Mouse (Mus musculus): Measurements from ENCODE around the gene Psmb8. TPM values are rescaled to one million over a fixed set of nuclear protein-coding genes. Genes with fewer than 3 reads are reported as not detected.

Psmb8 gene
- total and polyA plus RNA-seq, 3 experiments = 0.11 to 0.15 TPM; not detected in 1

- no peak for DNase-seq (ENCODE audit: low spot score)
- no peak overlapping the region for H3K4me3 ChIP-seq (ENCODE audit: low read depth, low read length)
- H3K36me3 ChIP-seq (replicated peaks) = peaks cover 7% of the 10 kb centered on the region
- H3K4me1 ChIP-seq (ENCODE audit: insufficient read depth, low read depth, low read length) = peaks cover 13% of the 10 kb centered on the region
- no peak for ATAC-seq (ENCODE audit: extremely low read depth, insufficient number of reproducible peaks, low FRiP score, poor library complexity, severe bottlenecking)
- H3K9me3 ChIP-seq (replicated peaks) = no peaks in the 10 kb centered on the region
- TF ChIP-seq GATA2 (IDR thresholded peaks at IDR 0.05; ENCODE audit: borderline replicate concordance, low read depth, low read length) (no peak), GATA1 (IDR thresholded peaks at IDR 0.05; ENCODE audit: borderline replicate concordance, low read length) (no peak), POLR2AphosphoS5 (IDR thresholded peaks at IDR 0.05; ENCODE audit: insufficient replicate concordance, low read depth, low read length) (no peak), TAL1 (conservative IDR thresholded peaks at IDR 0.05; ENCODE audit: low read depth, low read length) (no peak), CTCF (IDR thresholded peaks at IDR 0.05; ENCODE audit: low read depth, low read length) (no peak)
- peaks cover 34% of the 10 kb centered on the region for H3K27me3 ChIP-seq (ENCODE audit: insufficient read depth, low read length)
Observed at GRCm38 (mm10) chr17:34197904-34198520, 491 bp downstream of the Psmb8 start.

GRCm38 (mm10) chr17:34198521-34198912 is 996 bp downstream of the Psmb8 start:
- H3K4me3 ChIP-seq (ENCODE audit: low read depth, low read length) = no peak overlapping the region
- no peak for TF ChIP-seq POLR2AphosphoS5 (IDR thresholded peaks at IDR 0.05; ENCODE audit: insufficient replicate concordance, low read depth, low read length)
- no peaks in the 10 kb centered on the region for H3K9me3 ChIP-seq (replicated peaks)
- peaks cover 33% of the 10 kb centered on the region for H3K27me3 ChIP-seq (ENCODE audit: insufficient read depth, low read length)
- DNase-seq (ENCODE audit: low spot score) (no peak), ATAC-seq (ENCODE audit: extremely low read depth, insufficient number of reproducible peaks, low FRiP score, poor library complexity, severe bottlenecking) (no peak)
- peaks cover 13% of the 10 kb centered on the region for H3K4me1 ChIP-seq (ENCODE audit: insufficient read depth, low read depth, low read length)
- H3K36me3 ChIP-seq (replicated peaks) = peaks cover 5% of the 10 kb centered on the region

GRCm38 (mm10) chr17:34199050-34199619 is 1.6 kb downstream of the Psmb8 start:
- no peak overlapping the region for H3K4me3 ChIP-seq (ENCODE audit: low read depth, low read length)
- DNase-seq (ENCODE audit: low spot score) (no peak), ATAC-seq (ENCODE audit: extremely low read depth, insufficient number of reproducible peaks, low FRiP score, poor library complexity, severe bottlenecking) (no peak)
- peaks cover 33% of the 10 kb centered on the region for H3K27me3 ChIP-seq (ENCODE audit: insufficient read depth, low read length)
- peaks cover 17% of the 10 kb centered on the region for H3K4me1 ChIP-seq (ENCODE audit: insufficient read depth, low read depth, low read length)
- TF ChIP-seq POLR2AphosphoS5 (IDR thresholded peaks at IDR 0.05; ENCODE audit: insufficient replicate concordance, low read depth, low read length) = no peak
- no peak for TF ChIP-seq GATA1 (IDR thresholded peaks at IDR 0.05; ENCODE audit: borderline replicate concordance, low read length)
- H3K9me3 ChIP-seq (replicated peaks) = no peaks in the 10 kb centered on the region
- peaks cover 3% of the 10 kb centered on the region for H3K36me3 ChIP-seq (replicated peaks)

- TF ChIP-seq GATA2 (IDR thresholded peaks at IDR 0.05; ENCODE audit: borderline replicate concordance, low read depth, low read length) (no peak), POLR2AphosphoS5 (IDR thresholded peaks at IDR 0.05; ENCODE audit: insufficient replicate concordance, low read depth, low read length) (no peak), CTCF (IDR thresholded peaks at IDR 0.05; ENCODE audit: low read depth, low read length) (no peak), GATA1 (IDR thresholded peaks at IDR 0.05; ENCODE audit: borderline replicate concordance, low read length) (no peak), TAL1 (conservative IDR thresholded peaks at IDR 0.05; ENCODE audit: low read depth, low read length) (no peak)
- peaks cover 30% of the 10 kb centered on the region for H3K27me3 ChIP-seq (ENCODE audit: insufficient read depth, low read length)
- peaks cover 19% of the 10 kb centered on the region for H3K4me1 ChIP-seq (ENCODE audit: insufficient read depth, low read depth, low read length)
- H3K4me3 ChIP-seq (ENCODE audit: low read depth, low read length) = no peak overlapping the region
- no peaks in the 10 kb centered on the region for H3K36me3 ChIP-seq (replicated peaks)
- no peak for ATAC-seq (ENCODE audit: extremely low read depth, insufficient number of reproducible peaks, low FRiP score, poor library complexity, severe bottlenecking)
- DNase-seq (ENCODE audit: low spot score) = no peak
- H3K9me3 ChIP-seq (replicated peaks) = no peaks in the 10 kb centered on the region
Observed at GRCm38 (mm10) chr17:34200047-34200446, 2.5 kb downstream of the Psmb8 start.

- H3K9me3 ChIP-seq (replicated peaks) = no peaks in the 10 kb centered on the region
- peaks cover 7% of the 10 kb centered on the region for H3K36me3 ChIP-seq (replicated peaks)
- no peak overlapping the region for H3K4me3 ChIP-seq (ENCODE audit: low read depth, low read length)
- H3K4me1 ChIP-seq (ENCODE audit: insufficient read depth, low read depth, low read length) = peaks cover 28% of the 10 kb centered on the region
- DNase-seq (ENCODE audit: low spot score) = no peak
- ATAC-seq (ENCODE audit: extremely low read depth, insufficient number of reproducible peaks, low FRiP score, poor library complexity, severe bottlenecking) = no peak
- peaks cover 30% of the 10 kb centered on the region for H3K27me3 ChIP-seq (ENCODE audit: insufficient read depth, low read length)
- no peak for TF ChIP-seq GATA2 (IDR thresholded peaks at IDR 0.05; ENCODE audit: borderline replicate concordance, low read depth, low read length)
- TF ChIP-seq CTCF (IDR thresholded peaks at IDR 0.05; ENCODE audit: low read depth, low read length) = no peak
- no peak for TF ChIP-seq POLR2AphosphoS5 (IDR thresholded peaks at IDR 0.05; ENCODE audit: insufficient replicate concordance, low read depth, low read length)
- no peak for TF ChIP-seq GATA1 (IDR thresholded peaks at IDR 0.05; ENCODE audit: borderline replicate concordance, low read length)
- no peak for TF ChIP-seq TAL1 (conservative IDR thresholded peaks at IDR 0.05; ENCODE audit: low read depth, low read length)
Observed at GRCm38 (mm10) chr17:34200772-34201505, 3.4 kb downstream of the Psmb8 start.

- no peak for ATAC-seq (ENCODE audit: extremely low read depth, insufficient number of reproducible peaks, low FRiP score, poor library complexity, severe bottlenecking)
- H3K4me1 ChIP-seq (ENCODE audit: insufficient read depth, low read depth, low read length) = peaks cover 34% of the 10 kb centered on the region
- peaks cover 27% of the 10 kb centered on the region for H3K27me3 ChIP-seq (ENCODE audit: insufficient read depth, low read length)
- no peak for TF ChIP-seq TAL1 (conservative IDR thresholded peaks at IDR 0.05; ENCODE audit: low read depth, low read length)
- TF ChIP-seq POLR2AphosphoS5 (IDR thresholded peaks at IDR 0.05; ENCODE audit: insufficient replicate concordance, low read depth, low read length) = no peak
- TF ChIP-seq GATA1 (IDR thresholded peaks at IDR 0.05; ENCODE audit: borderline replicate concordance, low read length) = no peak
- no peak for TF ChIP-seq GATA2 (IDR thresholded peaks at IDR 0.05; ENCODE audit: borderline replicate concordance, low read depth, low read length)
- no peak for TF ChIP-seq CTCF (IDR thresholded peaks at IDR 0.05; ENCODE audit: low read depth, low read length)
- H3K4me3 ChIP-seq (ENCODE audit: low read depth, low read length) = no peak overlapping the region
- peaks cover 12% of the 10 kb centered on the region for H3K36me3 ChIP-seq (replicated peaks)
- DNase-seq (ENCODE audit: low spot score) = no peak
- no peaks in the 10 kb centered on the region for H3K9me3 ChIP-seq (replicated peaks)
Observed at GRCm38 (mm10) chr17:34201506-34202055, 4.1 kb downstream of the Psmb8 start.

Measured in G1E (cell line).